Mouse (Mus musculus) midbrain, embryonic 14.5 days (tissue): ENCODE measurements at regions not wholly inside any gene's neighbourhood (a gene's known extent, or its start where the extent isn't known, plus 50 kb on each side); places are given as distances from the start of the nearest gene placed in this dataset.
A peak's percentile ranks its signal among the peaks of the same experiment; 100 is the strongest.

Experiments
- ATAC-seq: fragments of 200-750 bp; cut with Nextera tagmentation; 2 replicates; pipeline ENCODE4 v1.8.0; 2017; ENCODE audit warnings: moderate number of reproducible peaks, moderate library complexity; ENCODE audit not compliant: low FRiP score, low TSS enrichment
- DNase-seq: peaks from one replicate; pipeline ENCODE4 v3.0.0-alpha.2; 2015
- H3K27ac ChIP-seq: fragments of 300-500 bp; sonication (generic); replicated peaks from 2 replicates; pipeline ENCODE4 v1.5.1; 2014; ENCODE audit warnings: mild to moderate bottlenecking, low read depth, low read length, moderate library complexity
- H3K27me3 ChIP-seq: fragments of 300-500 bp; sonication (generic); 2 replicates; pipeline ENCODE4 v1.6.1; 2014; ENCODE audit warnings: low read length, control low read depth, mixed read lengths; ENCODE audit not compliant: control insufficient read depth, insufficient read depth
- H3K36me3 ChIP-seq: fragments of 300-500 bp; sonication (generic); 2 replicates; pipeline ENCODE4 v1.6.1; 2014; ENCODE audit warnings: low read length, control low read depth; ENCODE audit not compliant: control insufficient read depth, insufficient read depth
- H3K4me1 ChIP-seq: fragments of 300-500 bp; sonication (generic); 2 replicates; pipeline ENCODE4 v1.6.1; 2014; ENCODE audit warnings: mild to moderate bottlenecking, antibody characterized with exemption, low read length, control low read depth; ENCODE audit not compliant: control insufficient read depth, insufficient read depth
- H3K4me2 ChIP-seq: fragments of 300-500 bp; sonication (generic); 2 replicates; pipeline ENCODE4 v1.6.1; 2014; ENCODE audit warnings: mild to moderate bottlenecking, low read length, moderate library complexity
- H3K4me3 ChIP-seq: fragments of 300-500 bp; sonication (generic); replicated peaks from 2 replicates; pipeline ENCODE4 v1.5.1; 2014; ENCODE audit warnings: low read depth, low read length
- H3K9ac ChIP-seq: fragments of 300-500 bp; sonication (generic); replicated peaks from 2 replicates; pipeline ENCODE4 v1.6.1; 2014; ENCODE audit warnings: mild to moderate bottlenecking, low read length, moderate library complexity
- H3K9me3 ChIP-seq: fragments of 300-500 bp; sonication (generic); 2 replicates; pipeline ENCODE4 v1.6.1; 2016; ENCODE audit warnings: low read length, control low read depth, mixed read lengths; ENCODE audit not compliant: control insufficient read depth
- WGBS: fragments of 180-500 bp; shearing (Covaris S2); extraction: QIAGEN DNeasy Blood & Tissue Kit; methylation state at CpG from one replicate; pipeline ENCODE4 v1.1.7; 2014; 5-methylcytosine and 5-hydroxymethylcytosine counted together

- no peaks in the 10 kb centered on the region for H3K4me1 ChIP-seq
Measured at GRCm38 (mm10) chr13:115718859-115719258, 590.6 kb downstream of the Isl1 start.

GRCm38 (mm10) chr13:115696197-115696596 lies 594.4 kb upstream of the Itga1 start:
- Histone ChIP-seq H3K27ac (no peak overlapping the region), H3K36me3 (no peaks in the 10 kb centered on the region), H3K27me3 (peaks cover 14% of the 10 kb centered on the region), H3K4me2 (no peak overlapping the region), H3K4me1 (no peaks in the 10 kb centered on the region), H3K9me3 (no peaks in the 10 kb centered on the region), H3K4me3 (no peak overlapping the region), H3K9ac (no peak overlapping the region)
- ATAC-seq (no peak), DNase-seq (no peak)
- WGBS, result 68% methylated on average over 2 of the region's 2 CpGs

More at GRCm38 (mm10) chr13:115718859-115719258, 590.6 kb downstream of the Isl1 start:
- no peak for ATAC-seq
- H3K9me3 ChIP-seq, result no peaks in the 10 kb centered on the region
- H3K36me3 ChIP-seq, result no peaks in the 10 kb centered on the region
- no peak overlapping the region for H3K4me2 ChIP-seq
- no peak overlapping the region for H3K4me3 ChIP-seq
- no peaks in the 10 kb centered on the region for H3K27me3 ChIP-seq
- no peak overlapping the region for H3K27ac ChIP-seq
- no peak for DNase-seq
- 79% methylated on average over 5 of the region's 5 CpGs for WGBS
- H3K9ac ChIP-seq, result no peak overlapping the region

- Histone ChIP-seq H3K27me3 (peaks cover 43% of the 10 kb centered on the region), H3K4me1 (no peaks in the 10 kb centered on the region), H3K4me2 (no peak overlapping the region), H3K27ac (no peak overlapping the region), H3K9me3 (no peaks in the 10 kb centered on the region), H3K4me3 (no peak overlapping the region), H3K9ac (no peak overlapping the region), H3K36me3 (no peaks in the 10 kb centered on the region)
- WGBS, result 6% methylated on average over 4 of the region's 4 CpGs
- DNase-seq, result peak; percentile 58
- ATAC-seq, result peak; percentile 76; the same call in 1 of the 2 replicates
Measured at GRCm38 (mm10) chr13:115687426-115687825, 585.7 kb upstream of the Itga1 start.

GRCm38 (mm10) chr13:115679591-115679990 lies 577.8 kb upstream of the Itga1 start:
- no peaks in the 10 kb centered on the region for H3K36me3 ChIP-seq
- H3K27me3 ChIP-seq, result peaks cover 44% of the 10 kb centered on the region
- no peak overlapping the region for H3K9ac ChIP-seq
- DNase-seq (peak; percentile 78), ATAC-seq (no peak)
- no peaks in the 10 kb centered on the region for H3K9me3 ChIP-seq
- no peak overlapping the region for H3K4me3 ChIP-seq
- H3K4me2 ChIP-seq, result no peak overlapping the region
- WGBS, result 46% methylated on average over 6 of the region's 6 CpGs
- no peaks in the 10 kb centered on the region for H3K4me1 ChIP-seq
- no peak overlapping the region for H3K27ac ChIP-seq

GRCm38 (mm10) chr13:115676836-115677235 lies 575.1 kb upstream of the Itga1 start:
- DNase-seq (no peak), ATAC-seq (no peak)
- no peak overlapping the region for H3K9ac ChIP-seq
- H3K9me3 ChIP-seq, result no peaks in the 10 kb centered on the region
- no peaks in the 10 kb centered on the region for H3K36me3 ChIP-seq
- no peaks in the 10 kb centered on the region for H3K4me1 ChIP-seq
- H3K27me3 ChIP-seq, result peaks cover 33% of the 10 kb centered on the region
- H3K27ac ChIP-seq, result no peak overlapping the region
- WGBS, result 61% methylated on average over 5 of the region's 5 CpGs
- no peak overlapping the region for H3K4me2 ChIP-seq
- H3K4me3 ChIP-seq, result no peak overlapping the region

- Histone ChIP-seq H3K4me1 (no peaks in the 10 kb centered on the region), H3K27me3 (peaks cover 15% of the 10 kb centered on the region), H3K9me3 (no peaks in the 10 kb centered on the region), H3K9ac (no peak overlapping the region), H3K4me3 (no peak overlapping the region), H3K27ac (no peak overlapping the region), H3K4me2 (no peak overlapping the region), H3K36me3 (no peaks in the 10 kb centered on the region)
- WGBS, result 23% methylated on average over 5 of the region's 5 CpGs
- ATAC-seq (no peak), DNase-seq (no peak)
Measured at GRCm38 (mm10) chr13:115673729-115674128, 572.0 kb upstream of the Itga1 start.

GRCm38 (mm10) chr13:115671685-115672084 lies 569.9 kb upstream of the Itga1 start:
- Histone ChIP-seq H3K27me3 (peaks cover 7% of the 10 kb centered on the region; the same call in 1 of the 2 replicates), H3K4me2 (no peak overlapping the region), H3K9ac (no peak overlapping the region), H3K36me3 (no peaks in the 10 kb centered on the region), H3K9me3 (no peaks in the 10 kb centered on the region), H3K4me1 (no peaks in the 10 kb centered on the region), H3K27ac (no peak overlapping the region), H3K4me3 (no peak overlapping the region)
- 89% methylated on average over 7 of the region's 7 CpGs for WGBS
- ATAC-seq (no peak), DNase-seq (no peak)

- no peaks in the 10 kb centered on the region for H3K36me3 ChIP-seq
- no peak overlapping the region for H3K9ac ChIP-seq
- no peaks in the 10 kb centered on the region for H3K4me1 ChIP-seq
- H3K4me2 ChIP-seq, result no peak overlapping the region
- H3K27me3 ChIP-seq, result no peaks in the 10 kb centered on the region
- H3K27ac ChIP-seq, result no peak overlapping the region
- DNase-seq, result no peak
- WGBS, result 69% methylated on average over 3 of the region's 3 CpGs
- no peaks in the 10 kb centered on the region for H3K9me3 ChIP-seq
- ATAC-seq, result no peak
- no peak overlapping the region for H3K4me3 ChIP-seq
Measured at GRCm38 (mm10) chr13:115669516-115669915, 567.8 kb upstream of the Itga1 start.

- no peak for DNase-seq
- H3K27me3 ChIP-seq, result no peaks in the 10 kb centered on the region
- no peaks in the 10 kb centered on the region for H3K9me3 ChIP-seq
- WGBS, result 78% methylated on average over 6 of the region's 6 CpGs
- H3K4me2 ChIP-seq, result no peak overlapping the region
- H3K4me1 ChIP-seq, result no peaks in the 10 kb centered on the region
- H3K27ac ChIP-seq, result no peak overlapping the region
- no peak overlapping the region for H3K4me3 ChIP-seq
- no peak overlapping the region for H3K9ac ChIP-seq
- ATAC-seq, result no peak
- no peaks in the 10 kb centered on the region for H3K36me3 ChIP-seq
Measured at GRCm38 (mm10) chr13:115655134-115655533, 553.4 kb upstream of the Itga1 start.
